Mouse (Mus musculus): Measurements from ENCODE around the gene Ccdc63. TPM values are rescaled to one million over a fixed set of nuclear protein-coding genes. Genes with fewer than 3 reads are reported as not detected.

Ccdc63 gene
- polyA plus RNA-seq, 1 experiment from 2014 or later, result not detected

DNA sequence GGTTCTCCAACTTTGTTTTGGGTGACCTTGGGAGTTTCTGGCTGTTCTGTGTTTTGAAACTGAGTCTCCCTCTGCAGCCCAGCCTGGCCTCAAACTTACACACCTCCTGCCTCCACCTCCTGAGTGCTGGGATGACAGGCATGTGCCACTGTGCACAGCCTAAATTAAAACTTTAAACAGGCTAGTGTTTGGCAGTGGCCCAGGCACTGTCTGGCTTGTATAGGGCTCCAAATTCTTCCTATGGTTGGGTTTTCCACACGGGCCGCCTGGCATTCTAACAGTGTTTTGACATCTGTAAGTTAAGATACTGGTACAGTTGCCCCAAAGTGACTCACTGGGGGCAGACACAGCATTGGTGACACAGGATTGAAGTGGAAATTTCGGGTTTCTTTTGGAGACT lies 54.5 kb downstream of the Ccdc63 start:
- Histone ChIP-seq H3K36me3 (ENCODE audit: control insufficient read depth, insufficient read depth) (no peaks in the 10 kb centered on the region), H3K4me2 (ENCODE audit: low read depth, low read length) (no peak overlapping the region), H3K9me3 (replicated peaks; ENCODE audit: control insufficient read depth, low read length) (no peaks in the 10 kb centered on the region), H3K9ac (ENCODE audit: low read depth, low read length) (no peak overlapping the region), H3K4me3 (ENCODE audit: low read depth, low read length) (no peak overlapping the region), H3K27me3 (ENCODE audit: control insufficient read depth, insufficient read depth, low read depth, low read length) (no peaks in the 10 kb centered on the region), H3K4me1 (ENCODE audit: control insufficient read depth, low read depth, low read length) (no peaks in the 10 kb centered on the region; the same call in 1 of the 2 replicates), H3K27ac (ENCODE audit: low read length) (no peak overlapping the region)
- 48% methylated on average over 3 of the region's 3 CpGs for WGBS (ENCODE audit: insufficient replicate concordance)
- no peak for ATAC-seq (ENCODE audit: low read depth)

DNA sequence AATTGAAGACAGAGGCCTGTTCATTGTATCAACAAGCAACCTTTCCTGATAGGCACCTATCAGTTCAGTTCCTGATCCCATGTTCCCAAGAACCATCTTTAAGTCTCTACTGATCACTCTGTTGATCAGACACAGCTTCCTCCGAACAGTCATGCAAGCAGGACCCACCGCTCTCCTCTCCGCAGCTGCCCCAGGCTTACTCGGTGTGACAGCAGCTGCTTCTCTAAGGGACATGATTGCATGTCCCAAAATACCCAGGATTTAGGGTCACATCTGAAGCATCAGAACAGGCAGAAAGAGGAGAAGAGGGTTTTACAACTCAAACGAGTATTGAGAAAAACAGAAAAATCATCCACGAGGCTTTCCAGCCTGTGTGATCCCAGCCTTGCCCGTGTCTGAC lies 55.3 kb downstream of the Ccdc63 start:
- no peak overlapping the region for H3K27ac ChIP-seq (ENCODE audit: low read length)
- H3K36me3 ChIP-seq (ENCODE audit: control insufficient read depth, insufficient read depth), result no peaks in the 10 kb centered on the region
- no peak overlapping the region for H3K4me2 ChIP-seq (ENCODE audit: low read depth, low read length)
- 71% methylated on average over 7 of the region's 7 CpGs for whole genome bisulfite sequencing (ENCODE audit: insufficient replicate concordance)
- no peaks in the 10 kb centered on the region; the same call in 1 of the 2 replicates for H3K4me1 ChIP-seq (ENCODE audit: control insufficient read depth, low read depth, low read length)
- no peaks in the 10 kb centered on the region for H3K9me3 ChIP-seq (replicated peaks; ENCODE audit: control insufficient read depth, low read length)
- H3K9ac ChIP-seq (ENCODE audit: low read depth, low read length), result no peak overlapping the region
- no peaks in the 10 kb centered on the region for H3K27me3 ChIP-seq (ENCODE audit: control insufficient read depth, insufficient read depth, low read depth, low read length)
- H3K4me3 ChIP-seq (ENCODE audit: low read depth, low read length), result no peak overlapping the region
- ATAC-seq (ENCODE audit: low read depth), result no peak

DNA sequence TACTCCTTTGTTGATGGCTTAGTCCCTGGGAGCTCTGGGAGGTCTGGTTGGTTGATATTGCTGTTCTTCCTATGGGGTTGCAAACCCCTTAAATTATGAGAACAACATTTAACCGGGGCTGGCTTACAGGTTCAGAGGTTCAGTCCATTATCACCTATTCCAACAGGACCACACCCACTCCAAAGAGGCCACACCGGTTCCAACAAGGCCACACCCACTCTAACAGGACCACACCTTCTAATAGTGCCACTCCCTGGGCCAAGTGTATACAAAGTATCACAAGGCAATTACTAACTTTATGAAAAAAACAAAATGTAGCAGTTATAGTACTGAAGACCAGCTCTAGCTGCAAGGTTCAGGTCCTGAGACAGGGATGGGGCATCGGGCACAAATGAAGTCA lies 56.2 kb downstream of the Ccdc63 start:
- H3K4me2 ChIP-seq (ENCODE audit: low read depth, low read length), result no peak overlapping the region
- no peak overlapping the region for H3K9ac ChIP-seq (ENCODE audit: low read depth, low read length)
- H3K4me1 ChIP-seq (ENCODE audit: control insufficient read depth, low read depth, low read length), result no peaks in the 10 kb centered on the region; the same call in 1 of the 2 replicates
- H3K4me3 ChIP-seq (ENCODE audit: low read depth, low read length), result no peak overlapping the region
- ATAC-seq (ENCODE audit: low read depth), result no peak
- no peaks in the 10 kb centered on the region for H3K9me3 ChIP-seq (replicated peaks; ENCODE audit: control insufficient read depth, low read length)
- 48% methylated on average over 3 of the region's 3 CpGs for WGBS (ENCODE audit: insufficient replicate concordance)
- H3K27ac ChIP-seq (ENCODE audit: low read length), result no peak overlapping the region
- H3K27me3 ChIP-seq (ENCODE audit: control insufficient read depth, insufficient read depth, low read depth, low read length), result no peaks in the 10 kb centered on the region
- H3K36me3 ChIP-seq (ENCODE audit: control insufficient read depth, insufficient read depth), result no peaks in the 10 kb centered on the region

DNA sequence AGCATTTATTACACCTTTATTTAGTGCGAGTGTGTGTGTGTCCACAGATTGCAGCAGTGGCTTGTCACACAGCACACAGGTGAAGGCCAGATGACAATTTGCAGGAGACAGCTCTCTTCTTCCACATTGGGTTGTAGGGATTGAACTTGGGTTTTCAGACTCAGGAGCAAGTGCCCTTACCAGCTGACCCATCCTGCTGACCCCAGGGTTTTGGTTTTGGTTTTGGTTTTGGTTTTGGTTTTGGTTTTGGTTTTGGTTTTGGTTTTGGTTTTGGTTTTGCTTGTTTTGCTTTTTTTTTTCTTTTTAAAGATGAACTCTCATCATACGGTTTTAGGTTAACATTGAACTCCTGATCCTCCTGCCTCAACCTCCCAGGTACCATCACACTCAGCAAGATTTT lies 57.3 kb downstream of the Ccdc63 start:
- Histone ChIP-seq H3K9ac (ENCODE audit: low read depth, low read length) (no peak overlapping the region), H3K4me2 (ENCODE audit: low read depth, low read length) (no peak overlapping the region), H3K4me1 (ENCODE audit: control insufficient read depth, low read depth, low read length) (no peaks in the 10 kb centered on the region; the same call in 1 of the 2 replicates), H3K27me3 (ENCODE audit: control insufficient read depth, insufficient read depth, low read depth, low read length) (no peaks in the 10 kb centered on the region), H3K9me3 (replicated peaks; ENCODE audit: control insufficient read depth, low read length) (no peaks in the 10 kb centered on the region), H3K4me3 (ENCODE audit: low read depth, low read length) (no peak overlapping the region), H3K36me3 (ENCODE audit: control insufficient read depth, insufficient read depth) (no peaks in the 10 kb centered on the region), H3K27ac (ENCODE audit: low read length) (no peak overlapping the region)
- ATAC-seq (ENCODE audit: low read depth), result no peak
- WGBS (ENCODE audit: insufficient replicate concordance), result 76% methylated on average over 2 of the region's 2 CpGs

DNA sequence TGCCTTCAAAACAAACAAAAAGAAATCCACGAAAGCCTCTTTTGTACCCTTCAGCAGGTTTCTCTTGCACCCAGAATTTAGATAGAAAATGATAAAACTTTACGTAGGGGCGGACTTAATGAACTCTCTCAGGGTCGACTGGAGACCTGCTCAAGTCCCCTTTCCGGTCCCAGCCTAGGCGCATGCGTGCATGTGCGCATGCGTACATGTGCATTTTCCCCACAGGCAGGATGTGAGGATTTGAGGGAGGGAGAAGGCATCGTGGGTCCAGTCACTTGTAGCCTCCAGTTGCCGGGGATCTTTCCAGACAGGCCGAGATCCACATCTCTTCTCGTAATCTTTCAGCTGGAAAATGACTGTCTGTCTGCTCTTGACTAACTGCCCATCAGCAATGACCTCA lies 59.2 kb downstream of the Ccdc63 start:
- Histone ChIP-seq H3K4me3 (ENCODE audit: low read depth, low read length) (no peak overlapping the region), H3K27ac (ENCODE audit: low read length) (no peak overlapping the region), H3K27me3 (ENCODE audit: control insufficient read depth, insufficient read depth, low read depth, low read length) (no peaks in the 10 kb centered on the region), H3K4me1 (ENCODE audit: control insufficient read depth, low read depth, low read length) (no peaks in the 10 kb centered on the region; the same call in 1 of the 2 replicates), H3K9ac (ENCODE audit: low read depth, low read length) (no peak overlapping the region), H3K4me2 (ENCODE audit: low read depth, low read length) (no peak overlapping the region), H3K9me3 (replicated peaks; ENCODE audit: control insufficient read depth, low read length) (no peaks in the 10 kb centered on the region), H3K36me3 (ENCODE audit: control insufficient read depth, insufficient read depth) (no peaks in the 10 kb centered on the region)
- ATAC-seq (ENCODE audit: low read depth), result no peak
- 73% methylated on average over 13 of the region's 13 CpGs for WGBS (ENCODE audit: insufficient replicate concordance)

DNA sequence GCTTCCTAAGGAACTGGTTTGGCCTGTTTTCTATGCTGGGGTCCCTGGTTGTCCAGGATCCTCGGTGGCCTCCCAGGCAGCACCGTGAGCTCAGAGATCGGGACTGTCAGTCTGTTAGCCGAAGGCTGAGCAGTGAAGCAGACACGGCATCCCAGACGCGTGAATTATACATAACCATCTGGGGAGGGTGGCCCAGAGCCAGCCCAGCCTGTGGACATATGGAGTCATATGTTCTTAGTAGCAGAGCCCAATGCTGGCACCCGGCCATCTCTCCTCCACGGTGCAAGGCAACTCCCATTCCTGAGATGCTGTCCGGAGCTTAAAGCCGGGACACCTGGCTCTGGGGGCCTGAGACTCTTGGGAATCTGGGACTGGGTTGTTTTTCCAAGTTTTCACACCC lies 59.7 kb downstream of the Ccdc63 start:
- H3K27me3 ChIP-seq (ENCODE audit: control insufficient read depth, insufficient read depth, low read depth, low read length), result no peaks in the 10 kb centered on the region
- 76% methylated on average over 11 of the region's 11 CpGs for WGBS (ENCODE audit: insufficient replicate concordance)
- H3K9me3 ChIP-seq (replicated peaks; ENCODE audit: control insufficient read depth, low read length), result no peaks in the 10 kb centered on the region
- no peak overlapping the region for H3K4me3 ChIP-seq (ENCODE audit: low read depth, low read length)
- H3K27ac ChIP-seq (ENCODE audit: low read length), result no peak overlapping the region
- no peak overlapping the region for H3K4me2 ChIP-seq (ENCODE audit: low read depth, low read length)
- no peaks in the 10 kb centered on the region for H3K36me3 ChIP-seq (ENCODE audit: control insufficient read depth, insufficient read depth)
- H3K9ac ChIP-seq (ENCODE audit: low read depth, low read length), result no peak overlapping the region
- ATAC-seq (ENCODE audit: low read depth), result no peak
- H3K4me1 ChIP-seq (ENCODE audit: control insufficient read depth, low read depth, low read length), result no peaks in the 10 kb centered on the region; the same call in 1 of the 2 replicates

DNA sequence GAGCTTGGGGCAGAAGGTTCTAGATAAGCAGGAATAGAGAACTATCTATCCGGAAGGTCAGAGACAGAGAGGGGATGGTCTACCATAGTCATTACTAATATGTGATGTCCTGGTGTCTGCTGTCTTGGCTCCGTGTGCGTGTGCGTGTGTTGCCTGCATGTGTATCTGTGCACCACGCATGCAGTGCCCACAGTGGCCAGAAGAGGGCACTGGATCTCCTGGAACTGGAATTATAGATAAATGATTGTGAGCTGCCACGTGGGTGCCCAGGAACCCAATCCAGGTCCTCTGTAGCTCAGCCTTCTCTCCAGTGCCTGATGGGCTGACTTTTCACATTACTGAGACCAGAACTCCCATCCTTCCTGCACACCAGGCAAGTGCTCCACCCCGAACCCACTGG lies 60.8 kb downstream of the Ccdc63 start:
- no peak overlapping the region for H3K9ac ChIP-seq (ENCODE audit: low read depth, low read length)
- no peaks in the 10 kb centered on the region for H3K9me3 ChIP-seq (replicated peaks; ENCODE audit: control insufficient read depth, low read length)
- H3K4me2 ChIP-seq (ENCODE audit: low read depth, low read length), result no peak overlapping the region
- H3K36me3 ChIP-seq (ENCODE audit: control insufficient read depth, insufficient read depth), result no peaks in the 10 kb centered on the region
- H3K27ac ChIP-seq (ENCODE audit: low read length), result no peak overlapping the region
- no peak overlapping the region for H3K4me3 ChIP-seq (ENCODE audit: low read depth, low read length)
- no peak for ATAC-seq (ENCODE audit: low read depth)
- no peaks in the 10 kb centered on the region; the same call in 1 of the 2 replicates for H3K4me1 ChIP-seq (ENCODE audit: control insufficient read depth, low read depth, low read length)
- H3K27me3 ChIP-seq (ENCODE audit: control insufficient read depth, insufficient read depth, low read depth, low read length), result no peaks in the 10 kb centered on the region
- WGBS (ENCODE audit: insufficient replicate concordance), result 71% methylated on average over 7 of the region's 7 CpGs

DNA sequence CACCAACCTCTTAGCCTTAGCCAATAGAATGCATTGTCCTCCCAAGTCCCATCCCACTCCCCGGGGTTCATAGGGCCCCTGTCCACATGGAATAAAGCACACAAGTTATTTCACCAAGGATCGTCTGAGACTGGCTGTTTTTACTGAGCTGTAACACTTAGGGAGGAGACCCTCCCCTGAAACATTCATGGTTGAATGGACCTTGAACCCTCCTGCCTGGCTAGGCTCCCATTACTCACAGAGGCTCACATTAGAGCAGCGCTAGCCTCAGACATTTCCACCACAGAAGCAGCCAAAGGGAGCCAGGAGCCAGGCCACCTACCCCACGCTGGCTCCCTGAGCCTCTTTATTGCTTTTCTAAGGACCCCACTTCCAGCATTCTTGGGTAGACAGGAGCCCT lies 63.4 kb downstream of the Ccdc63 start:
- Histone ChIP-seq H3K4me3 (ENCODE audit: low read depth, low read length) (no peak overlapping the region), H3K36me3 (ENCODE audit: control insufficient read depth, insufficient read depth) (no peaks in the 10 kb centered on the region), H3K9me3 (replicated peaks; ENCODE audit: control insufficient read depth, low read length) (no peaks in the 10 kb centered on the region), H3K4me1 (ENCODE audit: control insufficient read depth, low read depth, low read length) (no peaks in the 10 kb centered on the region), H3K27me3 (ENCODE audit: control insufficient read depth, insufficient read depth, low read depth, low read length) (no peaks in the 10 kb centered on the region), H3K4me2 (ENCODE audit: low read depth, low read length) (no peak overlapping the region), H3K27ac (ENCODE audit: low read length) (no peak overlapping the region), H3K9ac (ENCODE audit: low read depth, low read length) (no peak overlapping the region)
- ATAC-seq (ENCODE audit: low read depth), result no peak
- 54% methylated on average over 4 of the region's 4 CpGs for WGBS (ENCODE audit: insufficient replicate concordance)

DNA sequence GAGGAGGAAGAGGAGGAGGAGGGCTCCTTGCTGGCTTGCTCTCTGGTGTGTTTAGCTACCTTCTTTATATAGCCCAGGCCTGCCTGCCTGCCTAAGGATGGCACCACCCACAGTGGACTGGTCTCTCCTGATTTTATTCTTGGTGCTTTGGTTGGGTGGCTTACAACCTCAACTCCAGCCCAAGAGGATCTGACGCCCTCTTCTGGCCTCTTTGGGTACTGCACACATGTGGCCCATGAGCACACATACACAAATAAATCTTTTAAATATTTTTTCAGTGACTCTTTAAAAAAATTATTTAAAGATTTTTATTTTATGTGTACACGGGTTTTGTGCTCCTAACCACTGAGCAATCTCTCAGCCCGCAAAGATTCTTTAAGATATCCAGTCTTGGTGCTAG lies 64.9 kb downstream of the Ccdc63 start:
- Histone ChIP-seq H3K36me3 (ENCODE audit: control insufficient read depth, insufficient read depth) (no peaks in the 10 kb centered on the region), H3K9ac (ENCODE audit: low read depth, low read length) (no peak overlapping the region), H3K4me1 (ENCODE audit: control insufficient read depth, low read depth, low read length) (no peaks in the 10 kb centered on the region), H3K27me3 (ENCODE audit: control insufficient read depth, insufficient read depth, low read depth, low read length) (no peaks in the 10 kb centered on the region), H3K4me3 (ENCODE audit: low read depth, low read length) (no peak overlapping the region), H3K9me3 (replicated peaks; ENCODE audit: control insufficient read depth, low read length) (no peaks in the 10 kb centered on the region), H3K27ac (ENCODE audit: low read length) (no peak overlapping the region), H3K4me2 (ENCODE audit: low read depth, low read length) (no peak overlapping the region)
- ATAC-seq (ENCODE audit: low read depth), result no peak
- WGBS (ENCODE audit: insufficient replicate concordance), result 39% methylated on average over 3 of the region's 3 CpGs

All from liver, embryonic 16.5 days (tissue).